Mouse (Mus musculus) lung, adult 2 months (tissue): ENCODE data around the gene Slc26a8.
A peak's percentile ranks its signal among the peaks of the same experiment; 100 is the strongest.

Experiments
- CTCF ChIP-seq: fragments of 200-500 bp; IDR thresholded peaks from 2 replicates; pipeline ENCODE4 v1.5.1; 2011; ENCODE audit warnings: mild to moderate bottlenecking, low read length, control low read depth; ENCODE audit not compliant: insufficient read depth
- POLR2A ChIP-seq: fragments of 200-500 bp; IDR thresholded peaks from 2 replicates; pipeline ENCODE4 v1.6.1; 2011; ENCODE audit warnings: low read depth, mild to moderate bottlenecking, control low read depth, low read length, borderline replicate concordance; ENCODE audit errors: extremely low read depth

- no peak for TF ChIP-seq POLR2A
- TF ChIP-seq CTCF, result peak; percentile 80
Measured at GRCm38 (mm10) chr17:28592998-28593397, 97.0 kb downstream of the Slc26a8 start.
